Mouse (Mus musculus) mammary gland, adult 2 months (tissue): ENCODE measurements around the gene Myh9. TPM values are rescaled to one million over a fixed set of nuclear protein-coding genes. Genes with fewer than 3 reads are reported as not detected.

Experiments
- polyA plus RNA-seq: library from polyadenylated mRNA; depleted of rRNA; stranded (reverse); fragments of >200 nt; gene quantifications from 2 replicates; pipeline ENCODE4 v1.2.3, GENCODE M21; 2012; ENCODE audit warnings: low replicate concordance; rRNA removed

Gene Myh9
- polyA plus RNA-seq = 90.1 and 121 TPM in 2 replicates

DNA sequence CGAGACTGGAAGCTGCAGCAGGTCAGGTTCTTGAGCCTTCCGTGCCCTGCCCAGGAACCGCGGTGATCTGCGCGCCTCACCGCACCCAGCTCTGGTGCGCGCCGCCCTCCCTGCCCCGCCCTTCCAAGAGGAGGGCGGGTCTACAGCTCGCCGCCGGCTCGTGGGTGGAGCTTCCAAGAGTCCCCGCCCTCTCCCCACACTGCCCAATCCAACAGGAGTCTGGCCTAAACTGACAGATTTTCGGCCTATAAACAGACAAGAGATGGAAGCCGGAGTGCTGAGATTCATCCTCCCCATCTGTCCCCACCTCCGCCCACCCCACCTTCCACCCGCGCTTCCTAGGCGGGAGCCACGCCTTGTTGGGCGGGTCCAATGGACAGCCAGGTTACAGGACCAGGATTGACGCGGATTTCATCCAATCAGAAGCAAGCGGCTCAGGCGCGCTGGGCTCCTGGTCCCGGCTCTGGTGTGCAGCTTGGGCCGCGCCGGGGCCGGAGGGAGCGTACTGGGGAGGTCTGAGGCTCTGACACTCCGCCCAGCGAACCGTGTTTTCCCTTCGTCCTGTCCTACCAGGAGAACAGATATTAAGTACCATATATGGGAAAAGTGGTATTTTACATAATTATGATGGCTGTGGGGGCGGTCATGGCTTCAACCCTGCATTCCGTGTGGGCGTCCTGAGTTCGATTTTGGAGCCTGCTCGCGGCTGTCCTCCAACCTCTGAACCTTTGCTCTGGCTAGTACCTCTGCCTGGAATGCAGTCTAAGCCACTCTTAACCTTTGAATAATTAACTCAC lies at the start of gene Myh9:
Myh9 (minus strand) TSS at position 129 of the 797 bp plus-strand sequence.

DNA sequence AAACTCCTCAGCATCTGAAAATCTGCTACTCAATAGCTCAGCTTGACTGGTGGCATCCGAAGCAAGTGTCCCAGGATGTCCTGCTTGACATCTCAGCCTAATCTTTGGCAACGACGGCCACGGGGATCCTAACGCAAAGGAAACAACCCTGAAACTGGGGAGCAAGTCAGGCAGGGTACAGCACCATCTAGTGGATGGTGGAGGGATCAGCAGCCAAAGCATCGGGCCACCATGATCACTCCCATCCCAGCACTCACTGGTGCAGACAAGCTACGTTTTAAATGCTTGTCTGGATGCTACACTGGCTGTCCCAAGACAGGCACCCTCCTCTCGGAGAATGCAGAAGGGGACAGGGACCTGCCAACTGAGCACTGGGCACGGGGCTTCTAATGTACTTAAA lies 85.1 kb downstream of the Myh9 start, which contains the start of gene Apol8:
Apol8 (minus strand) TSS at position 156 of the 400 bp plus-strand sequence.

DNA sequence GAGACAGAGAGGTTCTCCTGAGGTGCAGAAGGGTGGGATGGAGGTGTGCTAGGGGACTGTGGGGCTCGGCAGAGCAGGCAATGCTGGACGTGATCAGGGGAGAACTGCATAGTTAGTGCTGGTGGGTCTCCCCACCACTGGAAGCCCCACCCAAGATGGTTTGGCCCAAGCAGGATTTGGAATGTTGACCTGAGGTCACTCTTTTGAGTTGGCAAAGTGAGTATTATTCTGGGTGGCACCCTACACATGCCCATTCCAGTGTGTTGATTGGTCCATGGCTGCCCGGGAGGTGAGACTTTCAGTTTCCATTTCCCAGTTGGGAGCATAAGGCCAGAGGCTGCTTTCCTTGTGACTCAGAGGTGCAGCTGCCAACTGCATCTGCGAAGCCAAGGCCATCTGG lies 113.2 kb downstream of the Myh9 start, which contains the start of gene Apol9b:
Apol9b (plus strand) TSS at position 301 of the 400 bp plus-strand sequence.

Other genes starting within 250 kb of the Myh9 start
- 0.61 and 1.6 TPM in 2 replicates for gene Apol10b, start 246.1 kb downstream of the Myh9 start, polyA plus RNA-seq
- gene Gm36245, start 242.9 kb downstream of the Myh9 start, polyA plus RNA-seq = not detected in 2 replicates
- 0.32 and 0.37 TPM in 2 replicates for gene Apol11b, start 198.9 kb downstream of the Myh9 start, polyA plus RNA-seq
- gene Apol7e, start 143.3 kb downstream of the Myh9 start, polyA plus RNA-seq = 5.5 and 5.8 TPM in 2 replicates
- gene Apol9b, start 113.1 kb downstream of the Myh9 start, polyA plus RNA-seq = 3.0 and 3.2 TPM in 2 replicates
- gene Apol8, start 85.2 kb downstream of the Myh9 start, polyA plus RNA-seq = 0.06 and 0.10 TPM in 2 replicates
- gene Txn2, start 86.8 kb upstream of the Myh9 start, polyA plus RNA-seq = 284 and 331 TPM in 2 replicates
- 10.7 and 14.6 TPM in 2 replicates for gene Foxred2, start 114.5 kb upstream of the Myh9 start, polyA plus RNA-seq
- 107 and 122 TPM in 2 replicates for gene Eif3d, start 128.6 kb upstream of the Myh9 start, polyA plus RNA-seq